Mouse (Mus musculus) kidney, postnatal 4 days (tissue): ENCODE data around the gene Obp1b.
"Not testable (repeated sequence)": the region's sequence is repeated elsewhere in the genome, so short reads cannot be mapped to it uniquely, and the experiment has no call there.

Source experiments
- DNase-seq, 2 experiments: peaks; one replicate each; pipeline ENCODE4 v3.0.0; 2021; ENCODE audit warnings: mixed read lengths in 2 of 2

Gene Obp1b

DNA sequence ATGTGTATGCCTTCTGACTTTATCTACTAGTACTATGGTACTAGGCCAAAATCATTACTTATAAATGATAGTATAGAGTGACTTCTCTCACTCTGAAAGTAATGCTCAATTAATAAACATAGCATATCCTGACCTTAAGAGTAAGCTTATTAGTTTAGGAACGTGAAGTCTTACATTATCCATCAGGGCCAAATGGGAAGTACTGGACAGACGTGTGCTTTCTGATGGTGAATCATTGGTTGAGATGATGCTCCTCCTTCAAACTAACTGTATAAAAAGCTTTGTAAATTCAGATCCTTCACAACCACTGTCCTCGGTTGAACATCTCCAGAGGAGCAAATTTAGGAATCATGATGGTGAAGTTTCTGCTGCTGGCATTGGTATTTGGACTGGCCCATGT lies at the start of gene Obp1b:
Obp1b (plus strand) TSS at position 301 of the 400 bp plus-strand sequence.
- DNase-seq, result not testable (repeated sequence)

DNA sequence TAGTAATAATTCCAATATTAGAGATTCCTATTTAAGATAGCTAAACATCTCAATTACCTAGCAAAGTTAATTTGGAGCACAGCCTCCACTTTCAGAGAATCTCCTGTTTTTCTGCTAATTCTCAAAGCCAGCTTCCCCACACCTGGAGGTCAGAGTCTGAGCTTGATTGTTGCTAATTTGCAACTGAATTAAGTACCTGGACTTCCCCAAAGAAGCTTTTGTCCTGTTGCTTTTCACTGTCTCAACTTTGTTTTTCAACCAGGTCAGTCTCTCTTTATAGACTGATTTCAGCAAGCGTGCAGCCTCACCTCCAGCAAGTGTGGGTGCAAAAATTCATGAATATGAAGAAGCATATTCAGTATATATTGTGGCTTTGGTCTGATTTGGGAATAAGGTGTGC lies 15.6 kb downstream of the Obp1b start:
- DNase-seq, result not testable (repeated sequence)

DNA sequence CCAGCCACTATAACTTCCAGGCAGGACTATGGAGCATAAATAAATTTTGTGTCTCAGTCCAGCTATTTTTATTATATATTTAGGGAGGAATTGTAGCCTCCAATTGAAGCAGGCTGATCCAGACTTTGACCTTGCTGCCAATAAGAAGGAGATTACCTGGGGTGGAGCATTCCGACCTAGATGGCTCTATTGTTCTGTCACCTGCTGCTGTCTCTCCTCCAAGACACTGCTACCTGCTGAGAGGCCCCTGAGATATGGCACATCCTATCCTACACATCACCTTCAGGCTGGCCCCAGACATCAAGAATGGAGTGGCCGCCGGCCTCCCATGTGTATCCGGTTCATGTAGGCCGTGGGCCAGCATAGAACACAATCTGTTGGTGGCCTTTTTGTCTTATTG lies 16.3 kb downstream of the Obp1b start:
- no peak for DNase-seq
